Mouse (Mus musculus) testis, adult 2 months (tissue): Measurements from ENCODE around the gene Mrps34. TPM values are rescaled to one million over a fixed set of nuclear protein-coding genes. Genes with fewer than 3 reads are reported as not detected.

Source experiments
- H3K27ac ChIP-seq: fragments of 200-500 bp; 2 replicates; pipeline ENCODE4 v1.5.1; 2012; ENCODE audit warnings: low read depth, low read length; ENCODE audit not compliant: control insufficient read depth, insufficient read depth
- H3K27me3 ChIP-seq: fragments of 200-500 bp; 2 replicates; pipeline ENCODE4 v1.6.1; 2012; ENCODE audit warnings: mild to moderate bottlenecking, low read length, moderate library complexity; ENCODE audit not compliant: control insufficient read depth, insufficient read depth
- H3K36me3 ChIP-seq: fragments of 200-500 bp; 2 replicates; pipeline ENCODE4 v1.6.1; 2012; ENCODE audit warnings: mild to moderate bottlenecking, low read length; ENCODE audit not compliant: control insufficient read depth, insufficient read depth
- H3K4me1 ChIP-seq: fragments of 200-500 bp; 2 replicates; pipeline ENCODE4 v1.6.1; 2012; ENCODE audit warnings: low read length; ENCODE audit not compliant: control insufficient read depth, insufficient read depth
- H3K4me3 ChIP-seq: fragments of 200-500 bp; 2 replicates; pipeline ENCODE4 v1.5.1; 2012; ENCODE audit warnings: low read depth, mild to moderate bottlenecking, low read length, moderate library complexity, mixed read lengths; ENCODE audit not compliant: control insufficient read depth
- CTCF ChIP-seq: fragments of 200-500 bp; IDR thresholded peaks from 2 replicates; pipeline ENCODE4 v1.5.1; 2012; ENCODE audit warnings: low read depth, mild to moderate bottlenecking, inconsistent platforms, low read length, moderate library complexity; ENCODE audit not compliant: control insufficient read depth, insufficient read depth, insufficient replicate concordance
- POLR2A ChIP-seq: fragments of 200-500 bp; IDR thresholded peaks from 2 replicates; pipeline ENCODE4 v1.6.1; 2012; ENCODE audit warnings: low read depth, mild to moderate bottlenecking, inconsistent platforms, low read length, moderate library complexity; ENCODE audit not compliant: control insufficient read depth
- polyA plus RNA-seq: library from polyadenylated mRNA; depleted of rRNA; stranded (reverse); fragments of >200 nt; gene quantifications from 2 replicates; pipeline ENCODE4 v1.2.3, GENCODE M21; 2012

Gene Mrps34
- polyA plus RNA-seq, 1 experiment, result 45.9 TPM

DNA sequence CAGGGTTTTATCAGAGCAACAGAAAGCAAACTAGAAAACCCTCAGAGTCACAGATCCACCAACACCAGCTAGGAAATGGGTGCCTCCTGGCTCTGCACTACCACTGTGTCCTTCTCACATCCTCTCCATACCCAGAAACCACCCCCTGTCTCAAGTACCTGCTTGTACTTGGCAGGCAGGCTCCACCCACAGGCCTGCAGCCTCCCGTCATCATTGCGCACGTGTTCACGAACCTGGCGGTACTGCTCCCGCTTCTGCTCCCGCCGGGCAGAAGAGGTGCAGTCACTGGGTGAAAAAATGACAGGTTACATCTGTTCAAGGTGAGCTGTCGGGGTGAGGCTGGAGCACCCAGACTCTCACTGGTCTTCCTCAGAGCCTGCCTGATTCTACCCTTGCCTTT lies 8.9 kb downstream of the Mrps34 start:
- Histone ChIP-seq H3K27ac (no peak overlapping the region), H3K4me3 (no peak overlapping the region), H3K36me3 (peaks cover 5% of the 10 kb centered on the region)

GRCm38 (mm10) chr17:24907591-24907990 lies 12.7 kb downstream of the Mrps34 start:
- Histone ChIP-seq H3K4me3 (no peak overlapping the region), H3K27me3 (no peaks in the 10 kb centered on the region), H3K36me3 (peaks cover 9% of the 10 kb centered on the region), H3K27ac (no peak overlapping the region), H3K4me1 (no peaks in the 10 kb centered on the region)
- TF ChIP-seq CTCF (no peak), POLR2A (no peak)

More for the DNA sequence above, 8.9 kb downstream of the Mrps34 start:
- no peaks in the 10 kb centered on the region for H3K27me3 ChIP-seq
- TF ChIP-seq CTCF, result no peak
- TF ChIP-seq POLR2A, result no peak
- H3K4me1 ChIP-seq, result no peaks in the 10 kb centered on the region

DNA sequence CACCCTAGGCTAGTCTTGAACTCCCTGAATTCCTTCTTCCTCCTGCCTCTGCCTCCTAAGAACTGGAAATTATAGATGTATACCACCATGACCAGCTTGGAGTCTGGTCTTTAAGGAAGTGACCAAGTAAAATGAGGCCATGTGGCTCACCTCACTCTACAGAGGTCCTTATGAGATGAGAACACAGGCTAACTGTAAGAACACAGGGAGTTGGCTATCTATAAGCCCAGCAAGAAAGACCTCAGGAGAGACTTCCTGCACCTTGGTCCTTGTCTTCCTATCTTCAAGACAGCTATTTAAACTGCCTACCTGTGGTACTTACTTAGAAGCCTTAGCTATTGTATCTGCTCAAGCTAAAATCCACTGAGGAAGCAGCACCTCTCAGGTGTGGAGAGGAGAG lies 19.1 kb downstream of the Mrps34 start:
- TF ChIP-seq CTCF, result no peak
- TF ChIP-seq POLR2A, result no peak
- Histone ChIP-seq H3K4me3 (no peak overlapping the region), H3K27me3 (no peaks in the 10 kb centered on the region), H3K36me3 (peaks cover 7% of the 10 kb centered on the region), H3K27ac (no peak overlapping the region), H3K4me1 (no peaks in the 10 kb centered on the region)

- TF ChIP-seq POLR2A, result no peak
- TF ChIP-seq CTCF, result no peak
- Histone ChIP-seq H3K36me3 (peaks cover 1% of the 10 kb centered on the region), H3K4me3 (no peak overlapping the region), H3K27ac (no peak overlapping the region), H3K27me3 (no peaks in the 10 kb centered on the region), H3K4me1 (no peaks in the 10 kb centered on the region)
These were observed 28.3 kb downstream of the Mrps34 start for GRCm38 (mm10) chr17:24923246-24923645.

DNA sequence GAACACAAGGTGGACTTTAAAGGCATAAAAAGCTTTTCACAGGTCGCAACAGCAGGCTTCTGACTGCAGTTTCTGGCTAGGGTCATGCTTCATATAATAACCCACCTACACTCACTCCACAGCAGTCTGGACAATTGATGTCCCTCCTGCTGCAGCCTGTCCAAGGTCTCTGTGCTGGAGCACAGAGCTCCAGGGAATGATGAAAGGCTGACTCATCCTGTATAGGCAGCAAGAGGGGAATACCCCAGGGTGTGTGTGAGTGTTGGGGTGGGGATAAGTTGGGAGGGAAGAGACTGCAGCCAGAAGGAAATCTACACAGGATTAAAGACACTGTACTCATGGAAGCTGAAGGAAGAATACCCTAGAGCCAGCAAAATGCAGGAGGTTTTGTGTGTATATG lies 34.6 kb downstream of the Mrps34 start:
- Histone ChIP-seq H3K36me3 (no peaks in the 10 kb centered on the region; the same call in 1 of the 2 replicates), H3K27ac (no peak overlapping the region)
- no peak for TF ChIP-seq CTCF
- TF ChIP-seq POLR2A, result no peak

GRCm38 (mm10) chr17:24932431-24932830 lies 37.5 kb downstream of the Mrps34 start:
- Histone ChIP-seq H3K36me3 (no peaks in the 10 kb centered on the region), H3K27me3 (no peaks in the 10 kb centered on the region), H3K4me1 (peaks cover 5% of the 10 kb centered on the region), H3K4me3 (no peak overlapping the region), H3K27ac (no peak overlapping the region)
- TF ChIP-seq POLR2A, result no peak
- no peak for TF ChIP-seq CTCF

More for the DNA sequence above, 34.6 kb downstream of the Mrps34 start:
- Histone ChIP-seq H3K4me3 (no peak overlapping the region), H3K4me1 (no peaks in the 10 kb centered on the region; the same call in 1 of the 2 replicates), H3K27me3 (no peaks in the 10 kb centered on the region)

GRCm38 (mm10) chr17:24933163-24933562 lies 38.2 kb downstream of the Mrps34 start:
- H3K36me3 ChIP-seq, result no peaks in the 10 kb centered on the region
- H3K4me3 ChIP-seq, result no peak overlapping the region
- peaks cover 5% of the 10 kb centered on the region for H3K4me1 ChIP-seq
- H3K27ac ChIP-seq, result no peak overlapping the region
- H3K27me3 ChIP-seq, result no peaks in the 10 kb centered on the region
- no peak for TF ChIP-seq POLR2A
- no peak for TF ChIP-seq CTCF

GRCm38 (mm10) chr17:24934926-24935325 lies 40.0 kb downstream of the Mrps34 start:
- Histone ChIP-seq H3K27me3 (no peaks in the 10 kb centered on the region), H3K4me1 (peaks cover 5% of the 10 kb centered on the region), H3K4me3 (peak overlapping the region; percentile 71), H3K36me3 (no peaks in the 10 kb centered on the region), H3K27ac (no peak overlapping the region)
- TF ChIP-seq POLR2A (no peak), CTCF (no peak)
